Mouse (Mus musculus) small intestine, adult 2 months (tissue): ENCODE data around the gene Rpl9.

Experiments used
- CTCF ChIP-seq: fragments of 200-500 bp; IDR thresholded peaks from 2 replicates; pipeline ENCODE4 v1.5.1; 2012; ENCODE audit warnings: low read depth, mild to moderate bottlenecking, control low read depth, inconsistent platforms, low read length, moderate library complexity, mixed read lengths; ENCODE audit not compliant: insufficient replicate concordance, insufficient read length; ENCODE audit errors: extremely low read depth
- POLR2A ChIP-seq: fragments of 200-500 bp; IDR thresholded peaks from 2 replicates; pipeline ENCODE4 v1.6.1; 2012; ENCODE audit warnings: low read depth, mild to moderate bottlenecking, control low read depth, inconsistent platforms, low read length, moderate library complexity

DNA sequence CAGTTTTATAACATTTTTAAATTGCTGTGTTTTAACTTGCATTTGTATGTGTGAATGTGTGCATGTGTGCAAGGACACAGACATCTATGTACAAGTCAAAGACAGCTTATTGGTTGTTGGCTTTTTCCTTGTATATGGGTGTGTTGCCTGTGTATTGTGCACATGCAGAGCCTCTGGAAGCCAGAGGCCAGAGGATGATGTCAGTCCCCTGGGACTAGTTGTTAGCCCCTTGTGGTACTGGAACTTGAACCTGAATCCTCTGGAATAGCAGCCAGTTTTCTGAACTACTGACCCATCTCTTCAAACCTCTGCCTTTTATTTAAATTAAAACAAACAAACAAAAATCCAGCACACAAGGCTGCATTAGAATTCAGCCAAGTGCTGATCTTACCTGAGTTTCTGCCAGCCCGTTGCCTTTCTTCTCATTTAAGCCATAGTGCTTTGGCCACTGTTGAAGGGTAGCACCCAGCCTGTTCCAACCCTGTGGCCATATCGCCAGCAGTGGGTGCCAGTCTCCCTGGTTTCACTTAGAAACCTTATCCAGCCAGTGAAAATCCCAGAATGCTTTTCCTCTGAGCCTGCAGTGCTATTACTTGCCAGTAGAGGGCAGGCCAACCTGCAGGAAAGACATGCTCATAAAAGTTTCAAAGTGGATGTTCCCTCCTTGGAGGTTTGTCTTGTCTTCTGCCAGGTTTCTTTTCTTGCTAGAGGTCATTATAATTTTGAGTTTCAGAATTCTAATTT lies 10.2 kb upstream of the Rpl9 start:
- TF ChIP-seq CTCF (peak; percentile 75; the same call in 1 of the 2 replicates), POLR2A (no peak)
